Mouse (Mus musculus) yolk sac, embryonic 10.5 days (tissue): Measurements from ENCODE around the gene Nelfb.
A peak's percentile ranks its signal among the peaks of the same experiment; 100 is the strongest.
"Not testable (repeated sequence)": the region's sequence is repeated elsewhere in the genome, so short reads cannot be mapped to it uniquely, and the experiment has no call there.

ENCODE experiments used
- DNase-seq: peaks from one replicate; pipeline ENCODE4 v3.0.0-alpha.2; 2017; ENCODE audit warnings: low spot score

Nelfb gene

DNA sequence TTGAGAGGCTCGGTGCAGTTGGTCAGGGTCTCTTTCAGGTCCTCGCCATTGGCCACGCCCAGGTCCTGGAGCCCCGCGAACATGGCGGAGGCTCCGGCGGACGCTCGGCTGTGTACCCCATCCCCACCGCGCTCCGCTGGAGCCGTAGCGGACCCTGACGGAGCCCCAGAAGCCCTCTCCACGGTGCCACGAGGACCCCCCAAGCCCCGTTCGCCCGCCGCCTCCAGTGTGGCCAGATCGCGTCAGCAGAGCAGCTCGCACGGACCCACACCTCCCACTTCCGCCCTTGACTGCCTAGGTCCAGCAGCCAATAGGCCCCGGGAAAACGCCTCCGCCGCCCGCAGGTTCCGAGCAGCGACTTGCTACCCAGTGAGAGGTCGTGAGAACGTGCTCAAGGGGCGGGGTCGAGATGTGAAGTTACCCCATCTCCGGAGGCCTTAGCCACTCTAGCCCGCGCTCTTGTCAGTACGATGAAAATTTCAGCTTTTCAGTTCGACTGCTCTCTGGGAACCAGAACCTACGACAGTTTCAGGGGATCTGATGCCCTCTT, at the start of gene Nelfb:
Gene Nelfb (minus strand): TSS at position 369 of the 550 bp plus-strand sequence.
- DNase-seq, result peak; percentile 96

DNA sequence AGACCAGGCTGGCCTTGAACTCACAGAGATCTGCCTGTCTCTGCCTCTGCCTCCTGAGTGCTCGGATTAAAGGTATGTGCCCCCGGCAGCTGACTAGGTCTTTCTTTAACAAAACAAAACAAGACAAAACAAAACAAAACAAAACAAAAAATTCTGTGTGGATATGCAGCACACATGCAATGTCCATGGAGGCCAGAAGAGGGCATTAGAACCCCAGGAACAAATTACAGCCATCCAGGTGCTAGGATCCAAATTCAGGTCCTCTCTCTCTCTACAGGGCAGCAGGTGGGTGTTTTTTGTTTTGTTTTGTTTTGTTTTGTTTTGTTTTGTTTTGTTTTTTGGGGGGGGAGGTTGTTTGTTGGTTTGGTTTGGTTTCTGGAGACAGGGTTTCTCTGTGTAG, 47.6 kb upstream of the Nelfb start:
- DNase-seq, result no peak

DNA sequence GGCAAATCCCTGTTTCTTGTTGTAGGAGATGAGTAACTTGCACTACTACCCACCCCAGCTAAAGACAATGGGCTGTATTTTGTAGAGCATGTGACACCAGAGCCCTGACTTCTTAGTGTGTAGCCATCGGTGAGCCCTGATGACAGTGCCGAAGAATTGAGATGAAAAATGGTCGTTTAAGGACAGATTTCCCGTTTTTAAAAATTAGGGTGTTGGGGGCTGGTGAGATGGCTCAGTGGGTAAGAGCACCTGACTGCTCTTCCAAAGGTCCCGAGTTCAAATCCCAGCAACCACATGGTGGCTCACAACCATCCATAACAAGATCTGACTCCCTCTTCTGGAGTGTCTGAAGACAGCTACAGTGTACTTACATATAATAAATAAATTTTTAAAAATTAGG, 46.0 kb upstream of the Nelfb start:
- DNase-seq, result not testable (repeated sequence)

DNA sequence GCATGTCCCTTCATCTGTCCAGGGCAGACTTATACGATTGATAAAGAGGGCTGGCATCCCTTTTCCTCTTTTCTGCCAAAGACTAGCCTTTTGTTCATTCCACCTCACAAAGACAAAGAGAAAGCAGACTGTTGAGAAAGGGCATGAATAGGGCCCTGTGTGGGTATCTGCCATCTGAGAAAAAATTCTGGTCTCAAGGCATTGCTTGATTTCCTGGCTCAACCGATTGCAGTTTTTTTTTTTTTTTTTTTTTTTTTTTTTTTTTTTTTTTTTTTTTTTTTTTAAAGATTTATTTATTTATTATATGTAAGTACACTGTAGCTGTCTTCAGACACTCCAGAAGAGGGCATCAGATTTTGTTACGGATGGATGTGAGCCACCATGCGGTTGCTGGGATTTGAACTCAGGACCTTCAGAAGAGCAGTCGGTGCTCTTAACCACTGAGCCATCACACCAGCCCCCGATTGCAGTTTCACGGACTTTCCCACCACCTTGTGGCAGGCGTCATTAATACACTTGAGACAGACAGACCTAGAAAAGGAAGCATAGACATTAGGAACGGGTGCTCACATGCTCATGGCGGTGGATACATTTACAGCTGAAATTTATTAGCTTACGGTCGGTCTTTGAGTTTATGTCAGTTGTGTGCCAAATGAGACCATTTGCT, 45.3 kb upstream of the Nelfb start:
- DNase-seq, result not testable (repeated sequence)

DNA sequence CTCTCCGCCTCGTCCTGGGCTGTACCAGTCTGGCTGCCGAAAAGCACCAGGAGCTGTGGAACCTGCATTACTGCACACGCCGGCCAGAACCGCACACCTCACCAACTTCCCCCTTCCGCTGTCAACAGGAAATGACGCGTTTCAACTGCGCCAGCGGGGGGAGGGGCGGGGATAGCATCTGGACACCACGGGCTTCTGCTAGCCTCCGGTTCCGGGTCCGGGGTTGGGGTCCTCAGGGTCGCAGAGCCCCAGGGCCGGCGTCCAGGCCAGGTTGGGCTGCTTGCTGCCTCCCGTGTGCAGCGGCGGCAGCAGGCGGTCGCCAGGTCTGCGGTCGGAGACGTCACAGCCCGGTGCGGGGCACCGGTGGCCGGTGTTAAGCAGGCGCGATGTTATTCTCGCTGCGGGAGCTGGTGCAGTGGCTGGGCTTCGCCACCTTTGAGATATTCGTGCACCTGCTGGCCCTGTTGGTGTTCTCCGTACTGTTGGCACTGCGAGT, 44.0 kb upstream of the Nelfb start, which contains the start of gene Tmem203:
Gene Tmem203 (plus strand): TSS at position 156 of the 496 bp plus-strand sequence.
- DNase-seq, result peak; percentile 92

DNA sequence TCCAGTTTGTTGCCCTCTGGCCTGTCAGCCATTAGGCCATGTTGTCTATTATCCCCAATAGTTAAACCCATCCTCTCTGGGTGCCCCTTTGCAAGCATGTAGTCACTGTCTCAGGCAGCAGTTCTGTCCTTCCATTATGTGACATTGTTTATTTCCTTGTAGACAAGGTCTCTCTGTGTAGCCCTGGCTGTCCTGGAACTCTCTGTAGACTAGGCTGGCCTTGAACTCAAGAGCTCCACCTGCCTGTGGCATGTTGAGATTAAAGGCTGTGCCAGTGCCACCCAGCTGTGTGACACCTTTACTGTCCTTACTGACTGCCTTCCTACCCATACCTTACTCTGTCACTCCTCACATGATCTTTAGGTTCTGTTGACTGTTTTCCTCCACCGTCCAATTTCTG, 41.0 kb upstream of the Nelfb start:
- no peak for DNase-seq

DNA sequence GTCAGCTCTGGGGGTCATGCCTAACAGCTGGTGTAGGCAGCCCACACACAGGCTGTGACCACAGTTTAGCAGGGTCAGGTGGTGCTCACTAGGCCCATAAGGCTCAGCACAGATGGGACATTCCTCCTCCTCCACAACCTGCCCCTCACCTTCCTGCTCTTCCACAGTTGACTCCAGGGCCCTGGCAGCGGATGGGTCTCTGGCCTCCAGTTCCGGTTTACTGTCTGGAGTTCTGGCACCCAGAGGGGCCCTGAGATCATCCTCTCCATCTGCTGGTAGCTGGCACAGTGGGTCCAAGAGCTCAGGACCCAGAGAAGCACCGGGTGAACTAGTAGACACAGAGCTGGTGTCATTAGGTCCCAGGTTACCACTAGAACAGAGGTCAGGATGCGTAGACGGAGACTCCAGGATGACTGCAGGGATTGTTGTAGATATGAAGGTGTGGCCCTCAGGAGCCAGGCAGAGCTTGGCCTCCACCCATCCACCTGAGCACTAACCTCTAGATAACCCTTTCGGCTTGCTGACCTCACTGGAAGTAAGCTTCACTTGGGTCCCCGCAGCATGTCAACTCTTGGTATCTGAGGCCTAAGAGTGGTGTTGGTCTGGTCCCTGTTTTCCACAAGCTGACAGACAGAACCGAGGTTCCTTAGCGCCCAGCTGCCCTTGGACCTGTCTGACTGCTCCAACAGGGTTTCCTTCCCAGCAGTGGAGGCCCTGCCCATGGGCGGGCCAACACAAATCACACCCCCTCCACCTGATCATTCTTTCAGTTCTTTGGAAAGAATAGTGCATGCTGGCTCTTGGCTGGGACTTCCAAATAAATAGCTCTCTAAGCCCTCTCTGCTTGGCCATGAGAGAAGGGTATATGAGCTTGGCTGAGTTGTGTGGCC, 35.1 kb upstream of the Nelfb start, which contains the start of gene AL732309.1:
Gene AL732309.1 (minus strand): TSS at position 681 of the 890 bp plus-strand sequence.
- DNase-seq, result no peak

DNA sequence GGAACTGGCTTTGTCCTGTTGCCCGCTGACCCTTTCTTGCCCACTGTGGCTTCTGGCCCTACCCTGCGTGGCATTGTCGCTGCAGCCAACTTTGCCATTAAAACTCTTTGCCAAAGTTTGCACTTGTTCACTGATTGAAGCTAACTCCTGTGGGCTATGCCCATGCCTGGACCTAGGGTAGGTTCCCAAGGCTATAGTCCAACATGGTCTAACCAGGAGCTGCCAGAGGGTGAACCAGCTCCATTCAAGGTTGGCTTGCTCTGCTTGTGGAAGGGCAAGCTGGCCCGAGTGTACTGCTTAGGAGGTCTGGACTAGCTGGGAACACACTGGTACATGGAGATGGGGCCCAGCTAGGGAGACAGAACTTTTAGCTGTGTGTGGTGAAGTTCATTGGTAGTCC, 32.9 kb upstream of the Nelfb start:
- DNase-seq, result no peak

DNA sequence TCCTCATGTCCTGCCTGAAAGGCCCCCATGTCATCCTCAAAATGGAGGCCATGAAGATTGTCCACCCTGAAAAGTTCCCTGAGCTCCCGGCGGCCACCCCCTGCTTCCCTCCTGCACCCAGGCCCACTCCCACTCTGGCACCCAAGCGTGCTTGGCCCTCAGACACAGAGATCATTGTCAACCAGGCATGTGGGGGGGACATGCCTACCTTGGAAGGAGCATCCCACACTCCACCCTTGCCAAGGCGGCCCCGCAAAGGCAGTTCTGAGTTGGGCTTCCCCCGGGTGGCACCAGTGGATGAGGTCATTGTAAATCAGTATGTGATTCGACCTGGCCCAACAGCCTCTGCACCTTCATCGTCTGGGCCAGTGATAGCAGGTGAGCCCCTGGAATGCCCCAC, 32.1 kb upstream of the Nelfb start:
- DNase-seq, result no peak

DNA sequence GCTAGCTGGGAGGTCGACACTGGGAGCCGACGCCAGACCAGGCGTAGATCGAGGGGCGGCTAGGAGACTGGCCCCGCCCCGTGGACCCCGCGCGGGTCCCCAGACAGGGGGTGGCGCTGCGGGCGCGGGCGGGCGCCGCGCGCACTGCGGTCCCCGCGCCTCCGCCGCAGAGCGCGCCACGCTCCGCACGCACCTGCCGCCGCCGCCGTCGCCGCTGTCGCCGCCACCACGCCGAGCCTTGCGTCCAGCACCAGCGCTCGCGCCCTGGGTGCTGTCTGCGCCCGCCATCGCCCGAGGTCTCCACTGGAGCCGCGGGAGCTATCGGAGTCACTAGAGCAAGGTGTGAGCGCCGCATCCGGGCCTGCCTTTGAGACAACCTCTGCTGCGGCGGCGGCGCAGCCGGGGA, 30.8 kb upstream of the Nelfb start, which contains the start of the genes Rnf208 and Cysrt1:
Gene Rnf208 (plus strand): TSS at position 155 of the 406 bp plus-strand sequence.
Gene Cysrt1 (minus strand): TSS at position 352 of the 406 bp plus-strand sequence.
- no peak for DNase-seq

DNA sequence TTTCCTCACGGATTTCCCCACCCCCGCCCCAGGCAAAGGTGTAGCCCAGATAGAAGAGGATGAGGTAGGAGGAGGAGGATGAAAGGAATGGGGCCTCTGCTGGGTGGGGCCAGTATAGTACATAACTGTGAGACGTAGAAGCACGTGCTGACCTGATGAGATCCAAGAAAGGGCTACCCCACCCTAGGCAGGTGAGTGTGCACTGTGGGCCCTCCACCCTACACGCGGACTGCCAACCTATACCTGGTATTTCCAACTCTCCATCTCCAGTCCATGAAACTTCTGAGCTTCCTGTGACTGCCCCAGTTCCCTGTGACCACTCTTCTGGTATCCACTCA, 30.1 kb upstream of the Nelfb start:
- no peak for DNase-seq

DNA sequence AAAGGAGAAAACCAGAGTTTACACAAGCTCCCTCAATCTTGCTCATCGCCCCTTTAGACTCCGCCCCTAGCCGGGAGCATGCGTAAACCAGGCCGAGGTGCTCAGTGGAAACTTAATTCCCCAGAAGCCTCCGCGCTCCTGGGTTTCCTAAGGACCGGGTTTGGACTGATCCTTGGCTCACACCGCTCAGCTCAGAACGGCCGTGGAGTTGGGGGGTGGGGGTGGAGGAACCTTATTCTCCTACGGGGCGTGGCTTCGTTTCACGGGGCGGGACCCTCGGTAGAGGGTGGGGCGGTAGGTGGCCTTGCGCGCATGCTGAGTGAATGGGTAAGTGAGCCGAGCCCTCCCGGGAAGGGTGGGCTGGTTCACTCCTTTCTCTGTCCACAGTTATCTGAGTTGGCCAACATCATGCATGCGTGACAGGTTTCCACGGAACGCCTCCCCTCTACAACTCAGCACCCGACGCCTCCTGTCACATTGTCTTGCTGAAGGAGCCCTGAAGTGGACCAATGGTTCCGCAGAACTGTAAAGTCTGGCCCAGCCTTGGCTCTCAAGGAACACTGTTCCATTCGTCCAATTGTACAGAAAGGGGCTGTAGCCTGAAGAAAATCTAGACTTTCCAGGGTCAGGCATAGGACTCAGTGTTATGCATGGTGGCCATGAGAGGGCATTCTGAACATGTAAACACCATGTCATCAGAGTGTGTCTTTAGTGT, 29.6 kb upstream of the Nelfb start:
- DNase-seq, result peak; percentile 89

DNA sequence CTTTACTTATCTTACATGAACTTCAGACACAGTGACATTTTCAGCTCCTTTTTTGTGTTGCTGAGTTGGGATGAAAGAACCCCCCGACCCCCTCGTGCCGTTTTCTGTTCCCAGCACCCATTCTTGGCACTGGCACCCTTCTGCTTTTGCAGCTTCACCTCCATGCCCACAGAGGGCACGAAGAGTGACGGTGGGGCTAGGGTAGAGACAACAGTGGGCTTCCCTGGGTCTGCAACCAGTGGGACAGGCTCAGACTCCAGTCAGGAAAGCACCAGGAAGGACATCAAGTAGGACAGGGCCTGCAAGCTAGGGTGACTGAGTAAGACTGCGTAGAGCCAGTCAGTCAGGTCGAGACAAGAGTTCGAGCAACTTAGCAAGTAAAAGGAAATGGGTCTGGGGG, 29.0 kb upstream of the Nelfb start:
- DNase-seq, result no peak

DNA sequence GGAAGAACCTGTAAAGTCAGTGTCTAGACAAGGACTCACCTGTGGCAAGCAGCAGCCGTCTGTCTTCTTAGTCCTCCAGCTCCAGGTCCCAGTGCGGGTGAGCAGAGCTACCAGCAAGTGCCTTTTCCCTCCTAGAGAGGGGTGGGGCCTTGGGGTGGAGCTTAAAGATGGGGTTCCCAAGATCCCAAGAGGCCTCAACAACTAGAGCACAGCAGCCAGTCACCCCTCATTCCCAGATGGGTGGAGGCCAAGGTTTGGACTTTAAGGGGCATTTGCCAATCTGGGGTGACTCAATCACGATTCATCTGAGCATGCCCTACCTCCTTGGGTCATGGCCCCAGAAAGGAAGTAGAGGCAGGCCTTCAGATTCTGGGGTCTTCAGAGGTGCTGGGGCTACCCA, 28.5 kb upstream of the Nelfb start:
- DNase-seq, result no peak

DNA sequence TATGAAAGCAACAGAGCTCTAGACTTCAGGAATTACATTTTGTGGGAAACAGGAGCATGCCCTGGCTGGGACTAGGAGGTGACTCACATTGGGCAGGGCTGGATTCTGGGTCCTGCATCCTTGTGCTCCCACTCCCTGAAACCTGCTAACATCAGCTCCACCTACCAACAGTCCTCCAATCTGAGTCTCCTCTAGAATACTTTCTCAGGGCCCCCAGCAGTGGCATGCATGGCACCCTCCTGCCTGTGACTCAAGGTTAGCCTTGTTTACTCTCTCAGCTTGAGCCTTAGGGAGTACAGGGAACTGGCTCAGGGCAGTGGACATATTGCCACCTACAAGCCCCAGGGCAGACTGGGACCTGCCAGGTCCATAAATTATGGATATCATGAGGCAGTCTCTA, 26.8 kb upstream of the Nelfb start:
- DNase-seq, result no peak

DNA sequence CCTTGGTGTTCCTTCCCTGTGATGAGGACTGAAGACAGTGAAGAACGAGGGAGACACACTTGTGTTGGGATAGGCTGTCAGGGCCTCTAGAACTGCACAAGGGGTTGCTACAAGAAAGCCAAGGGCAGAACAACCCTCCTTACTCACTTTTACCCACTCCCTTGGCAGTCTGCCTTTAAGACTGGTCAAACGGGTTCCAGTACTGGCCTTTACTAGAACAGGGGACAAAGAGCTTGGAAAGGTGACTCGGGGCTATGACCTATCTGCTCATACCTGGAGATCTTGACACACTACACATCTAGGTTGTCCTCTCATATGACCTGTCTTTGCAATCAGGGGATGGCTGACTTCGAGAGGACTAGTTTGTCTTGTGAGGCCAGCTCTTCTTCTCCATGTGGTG, 26.2 kb upstream of the Nelfb start:
- no peak for DNase-seq

DNA sequence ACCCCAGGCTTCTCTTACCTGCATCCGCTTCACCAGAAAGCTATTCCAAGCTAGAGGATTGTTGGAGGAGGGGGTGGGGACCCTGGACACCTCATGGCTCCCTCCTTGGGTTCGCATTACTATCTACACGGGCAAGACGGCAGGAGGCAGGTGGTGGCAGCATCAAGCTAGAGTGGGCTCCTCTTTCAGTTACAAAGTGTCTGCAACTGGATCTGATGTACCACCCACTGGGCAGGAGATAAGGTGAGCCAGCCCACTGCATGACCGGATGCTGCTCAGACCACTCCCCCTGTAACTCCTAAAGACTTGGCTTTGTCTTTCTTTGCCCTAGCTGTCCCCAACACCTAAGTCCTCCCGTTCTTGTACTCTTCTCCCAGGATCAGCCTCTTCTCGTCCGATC, 25.3 kb upstream of the Nelfb start, which contains the start of gene Rnf224:
Gene Rnf224 (minus strand): TSS at position 174 of the 400 bp plus-strand sequence.
- peak; percentile 71 for DNase-seq

DNA sequence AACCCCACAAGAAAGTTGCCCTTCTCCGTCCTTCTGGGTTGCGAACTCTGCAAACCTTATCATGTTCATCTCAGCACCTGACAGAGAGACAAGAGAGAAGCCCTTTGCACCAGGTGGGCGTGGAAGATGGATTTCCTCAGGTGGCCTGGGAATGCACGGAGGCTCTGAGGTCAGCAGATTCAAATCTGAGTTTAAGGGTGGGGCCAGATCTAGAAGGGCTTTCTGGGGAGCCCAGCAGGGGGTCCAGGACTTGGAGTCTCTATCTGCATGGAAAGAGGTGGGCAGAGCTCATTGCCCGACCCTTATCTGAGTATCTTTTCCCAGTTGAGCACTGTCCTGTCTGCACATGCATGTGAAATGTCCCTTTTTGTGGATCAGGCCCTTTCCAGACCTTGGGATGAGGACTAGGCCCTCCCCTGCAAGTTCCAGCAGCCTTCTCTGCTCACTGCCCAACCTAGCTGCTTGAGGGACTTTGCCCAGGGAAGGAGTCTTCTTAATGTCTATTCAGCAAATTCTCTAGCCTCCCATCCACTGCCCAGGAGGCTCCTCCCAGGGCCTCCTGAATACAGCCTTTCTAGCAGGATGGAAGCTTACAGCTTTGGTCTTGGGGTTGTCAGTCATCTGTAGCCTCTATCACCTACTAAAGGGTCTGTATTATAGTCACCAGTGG, 23.4 kb upstream of the Nelfb start:
- DNase-seq, result peak; percentile 92

DNA sequence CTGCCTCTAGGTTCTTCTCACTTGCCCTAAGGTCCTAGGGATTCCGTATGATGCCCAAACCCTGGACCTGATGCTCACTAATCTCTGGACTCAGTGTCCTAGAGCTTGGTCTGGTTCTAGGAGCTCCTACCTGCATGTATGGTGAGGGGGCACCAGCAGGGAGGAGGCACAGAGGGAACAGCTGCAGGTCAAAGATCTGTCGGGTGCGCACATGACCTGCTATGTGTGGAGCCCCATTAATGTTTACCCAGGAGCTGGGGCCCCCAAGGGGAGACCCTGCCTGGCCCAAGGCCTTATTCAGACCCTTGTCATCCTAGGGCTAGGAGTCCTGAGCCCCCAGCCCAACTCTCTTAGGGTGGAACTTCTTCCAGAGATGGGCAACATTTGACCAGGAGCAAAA, 22.8 kb upstream of the Nelfb start, which contains the start of gene Slc34a3:
Gene Slc34a3 (minus strand): TSS at position 315 of the 400 bp plus-strand sequence.
- no peak for DNase-seq

DNA sequence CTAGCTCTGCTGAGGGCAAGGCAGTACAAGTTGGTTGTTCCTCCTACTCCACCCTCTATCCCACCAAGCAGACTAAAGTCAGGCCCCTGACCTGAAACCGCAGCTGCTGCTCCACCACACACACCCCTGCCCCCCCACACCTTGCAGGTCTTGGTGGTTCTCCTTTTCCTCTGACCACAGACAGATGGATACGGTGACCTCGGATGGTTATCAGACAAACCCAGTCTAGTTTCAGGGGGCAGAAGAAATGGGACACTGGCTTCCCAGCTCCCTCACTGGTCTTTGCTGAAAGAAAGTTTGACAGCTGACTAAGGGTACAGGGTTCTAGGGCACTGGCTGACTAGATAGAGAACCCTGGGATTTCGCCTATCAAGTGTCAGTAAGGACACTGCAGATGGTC, 22.1 kb upstream of the Nelfb start:
- no peak for DNase-seq

DNA sequence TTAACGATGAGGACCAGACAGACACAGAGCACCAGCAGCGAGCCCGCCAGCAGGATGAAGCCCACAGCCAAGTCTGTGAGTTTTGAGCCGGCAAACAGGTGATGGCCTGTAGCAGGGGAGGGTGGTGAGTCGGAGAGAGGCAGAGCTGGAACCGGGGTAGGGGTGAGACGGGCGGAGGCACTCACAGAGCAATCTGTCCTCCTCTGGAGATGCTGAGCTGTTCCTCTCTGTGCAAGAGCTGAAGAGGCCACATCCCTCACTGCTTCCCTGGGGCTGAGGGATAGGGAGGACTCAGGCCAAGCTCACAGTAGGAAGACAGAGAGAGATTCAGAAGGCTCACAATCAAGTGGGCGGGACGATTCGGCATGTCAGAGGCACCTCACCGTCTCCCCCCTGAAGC, 19.7 kb upstream of the Nelfb start:
- no peak for DNase-seq
